Comparison of ENCODE assay signal across 12 mouse cellular contexts in the genomic region with DNA sequence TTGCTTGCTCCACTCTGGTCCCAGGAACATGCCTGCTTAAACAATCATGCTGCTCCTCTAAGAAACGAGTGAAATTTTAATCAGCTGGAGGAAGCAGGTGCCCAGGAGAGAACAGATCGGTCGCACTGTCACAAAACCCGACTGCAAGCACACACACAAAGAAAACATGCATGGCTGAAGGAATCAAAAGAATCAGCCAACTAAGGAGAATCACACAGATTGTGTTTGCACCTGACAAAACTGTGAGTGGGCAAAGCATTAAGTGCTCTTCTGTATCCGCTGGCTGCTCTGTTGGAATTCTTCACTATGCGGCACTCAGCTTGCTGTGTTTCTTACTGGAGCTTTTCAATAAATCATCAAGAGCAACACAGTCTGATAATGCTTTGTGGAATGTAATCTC.
"Had no signal": no experiment of that assay in that cellular context is flagged by ENCODE, and none has a peak within 500 bp of the region (broad histone marks: within the 10 kb centered on the region; RNA-seq: fewer than 3 reads in every experiment).

No protein-coding gene starts in this region.

- DNase-seq: kidney, postnatal 10 days; kidney, postnatal 4 days; lung, adult 2 months; lung, postnatal 36 days; thymus, adult 18-20 months; thymus, postnatal 14 days had no signal

- ATAC-seq: lung, postnatal 0 days; midbrain, embryonic 13.5 days had no signal

- H3K9ac ChIP-seq: liver, embryonic 15.5 days; midbrain, embryonic 13.5 days had no signal

- H3K4me1 ChIP-seq: limb, embryonic 10.5 days; liver, embryonic 15.5 days had no signal

- H3K36me3 ChIP-seq: limb, embryonic 10.5 days; liver, embryonic 15.5 days; midbrain, embryonic 13.5 days had no signal

- H3K4me3 ChIP-seq: layer of hippocampus, adult 2 months; limb, embryonic 10.5 days; liver, embryonic 15.5 days; midbrain, embryonic 13.5 days had no signal

- H3K27ac ChIP-seq: layer of hippocampus, adult 2 months; limb, embryonic 10.5 days; liver, embryonic 15.5 days; midbrain, embryonic 13.5 days had no signal

- H3K9me3 ChIP-seq: limb, embryonic 10.5 days; liver, embryonic 15.5 days; midbrain, embryonic 13.5 days had no signal

- H3K4me2 ChIP-seq: liver, embryonic 11.5 days; liver, embryonic 15.5 days; midbrain, embryonic 13.5 days had no signal

- H3K27me3 ChIP-seq: liver, embryonic 15.5 days; midbrain, embryonic 13.5 days had no signal
